8 mouse cellular contexts compared by ENCODE assay signal in the genomic region with DNA sequence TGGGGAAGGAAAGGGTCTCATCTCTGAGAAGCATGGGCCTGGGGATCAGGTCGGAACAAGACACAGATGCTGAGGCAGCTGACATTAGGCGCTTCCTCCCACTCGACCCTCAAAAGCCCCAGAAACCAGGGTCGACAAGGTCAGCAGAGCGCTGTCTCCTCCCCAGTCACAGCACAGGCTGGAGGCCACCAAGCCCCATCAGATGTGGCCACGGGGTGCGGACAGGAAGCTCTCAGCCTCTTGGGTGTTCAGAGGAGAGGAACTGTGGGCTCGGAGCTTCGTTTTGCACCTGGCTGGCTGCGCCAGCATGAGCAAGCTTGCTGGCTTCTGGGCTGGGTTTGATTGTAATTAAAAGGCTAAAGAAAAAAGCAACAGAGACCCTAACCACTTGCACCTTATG. TPM values are rescaled to one million over a fixed set of nuclear protein-coding genes. Genes with fewer than 3 reads are reported as not detected.
DNase-seq lines count a peak whose midpoint lies in the region; ATAC-seq lines count a peak whose summit lies in the region.

No protein-coding gene starts in this region.

- intact Hi-C loops in gastrocnemius, postnatal 36 days (cut with DNase I), result no loop called here

- H3K27ac ChIP-seq in forebrain, embryonic 10.5 days, result peak overlapping the region; percentile 40
- no peak overlapping the region for H3K27ac ChIP-seq in forebrain, embryonic 13.5 days
- peak overlapping the region; percentile 51; the same call in 1 of the 2 replicates for H3K27ac ChIP-seq in lung, embryonic 15.5 days
- peak overlapping the region; percentile 20; the same call in 1 of the 2 replicates for H3K27ac ChIP-seq in intestine, embryonic 16.5 days (ENCODE audit: low read length)

- H3K36me3 ChIP-seq in forebrain, embryonic 10.5 days (replicated peaks), result 0 out of 2 replicates have a peak, but pooled peaks cover 8% of the 10 kb centered on the region
- H3K36me3 ChIP-seq in forebrain, embryonic 13.5 days (ENCODE audit: poor library complexity, severe bottlenecking), result no peaks in the 10 kb centered on the region
- 0 out of 2 replicates have a peak, but pooled peaks cover 3% of the 10 kb centered on the region for H3K36me3 ChIP-seq in lung, embryonic 15.5 days
- H3K36me3 ChIP-seq in intestine, embryonic 16.5 days (ENCODE audit: control insufficient read depth, insufficient read depth, low read length), result 0 out of 2 replicates have a peak, but pooled peaks cover 2% of the 10 kb centered on the region

- no peak for DNase-seq in forebrain, embryonic 10.5 days (ENCODE audit: extremely low spot score, low spot score)
- no peak for DNase-seq in lung, postnatal 14 days
- DNase-seq in spleen, postnatal 36 days (ENCODE audit: low spot score in 2 of 2), result peak; percentile 75 to 76
- no peak for DNase-seq in layer of hippocampus, adult 8-10 months (ENCODE audit: low spot score in 2 of 2)
- DNase-seq in gastrocnemius, postnatal 36 days, result no peak

- H3K27me3 ChIP-seq in forebrain, embryonic 10.5 days (ENCODE audit: poor library complexity, severe bottlenecking), result 0 out of 2 replicates have a peak, but pooled peaks cover 6% of the 10 kb centered on the region
- H3K27me3 ChIP-seq in forebrain, embryonic 13.5 days, result no peaks in the 10 kb centered on the region
- no peaks in the 10 kb centered on the region for H3K27me3 ChIP-seq in lung, embryonic 15.5 days
- H3K27me3 ChIP-seq in intestine, embryonic 16.5 days (replicated peaks; ENCODE audit: control insufficient read depth, insufficient read depth, low read length), result no peaks in the 10 kb centered on the region

- peaks cover 65% of the 10 kb centered on the region for H3K4me1 ChIP-seq in forebrain, embryonic 10.5 days
- H3K4me1 ChIP-seq in forebrain, embryonic 13.5 days, result peaks cover 27% of the 10 kb centered on the region
- peaks cover 57% of the 10 kb centered on the region for H3K4me1 ChIP-seq in lung, embryonic 15.5 days
- H3K4me1 ChIP-seq in intestine, embryonic 16.5 days (ENCODE audit: control insufficient read depth, insufficient read depth, low read length), result peaks cover 31% of the 10 kb centered on the region

- ATAC-seq in forebrain, embryonic 13.5 days, result no peak
- ATAC-seq in lung, embryonic 15.5 days (ENCODE audit: borderline replicate concordance, extremely low read depth, low FRiP score, low TSS enrichment), result no peak
- no peak for ATAC-seq in intestine, embryonic 16.5 days

- 55% methylated on average over 10 of the region's 10 CpGs for WGBS in forebrain, embryonic 10.5 days
- WGBS in forebrain, embryonic 13.5 days, result 55% methylated on average over 10 of the region's 10 CpGs
- WGBS in lung, embryonic 15.5 days, result 48% methylated on average over 10 of the region's 10 CpGs
- 51% methylated on average over 10 of the region's 10 CpGs for WGBS in intestine, embryonic 16.5 days

- H3K4me3 ChIP-seq in forebrain, embryonic 10.5 days, result no peak overlapping the region
- no peak overlapping the region for H3K4me3 ChIP-seq in forebrain, embryonic 13.5 days
- no peak overlapping the region for H3K4me3 ChIP-seq in lung, embryonic 15.5 days
- H3K4me3 ChIP-seq in intestine, embryonic 16.5 days (ENCODE audit: low read length), result no peak overlapping the region

- no peak overlapping the region for H3K4me2 ChIP-seq in forebrain, embryonic 13.5 days
- H3K4me2 ChIP-seq in lung, embryonic 15.5 days, result no peak overlapping the region
- H3K4me2 ChIP-seq in intestine, embryonic 16.5 days (ENCODE audit: low read depth, low read length), result no peak overlapping the region

- no peaks in the 10 kb centered on the region for H3K9me3 ChIP-seq in forebrain, embryonic 10.5 days
- H3K9me3 ChIP-seq in forebrain, embryonic 13.5 days (replicated peaks), result no peaks in the 10 kb centered on the region
- no peaks in the 10 kb centered on the region for H3K9me3 ChIP-seq in lung, embryonic 15.5 days
- no peaks in the 10 kb centered on the region for H3K9me3 ChIP-seq in intestine, embryonic 16.5 days (ENCODE audit: control insufficient read depth, low read length)

- H3K9ac ChIP-seq in forebrain, embryonic 13.5 days, result no peak overlapping the region
- H3K9ac ChIP-seq in lung, embryonic 15.5 days, result 0 out of 2 replicates have a peak overlapping the region, but pooled peaks have one; percentile 8
- H3K9ac ChIP-seq in intestine, embryonic 16.5 days (ENCODE audit: low read depth, low read length), result no peak overlapping the region

RNA-seq across cellular contexts. Expression of a gene that starts 13.5 kb away (rescaled TPM):
- polyA plus RNA-seq in forebrain, embryonic 10.5 days (2016; fragmentation: Nextera tagmentation; extraction: Ambion mirVana), result 9.6 and 11.8 TPM in 2 replicates
- 2.6 and 2.7 TPM in 2 replicates for polyA plus RNA-seq in forebrain, embryonic 13.5 days (2015; fragmentation: Nextera tagmentation; extraction: Ambion mirVana)
- 21.8 and 24.9 TPM in 2 replicates for polyA plus RNA-seq in lung, embryonic 15.5 days (2015; fragmentation: Nextera tagmentation; extraction: Ambion mirVana)
- polyA plus RNA-seq in intestine, embryonic 16.5 days (2015; fragmentation: Nextera tagmentation; extraction: Ambion mirVana), result 19.0 and 19.6 TPM in 2 replicates
- total RNA-seq in layer of hippocampus, adult 8-10 months (2022), result 1 to 10 TPM; 1.9 to 4.8 (median 3.0) TPM
- total RNA-seq in gastrocnemius, postnatal 36 days (2021), result 1 to 10 TPM; 4.0 to 6.1 TPM

RNA-seq across cellular contexts. Expression of a gene that starts 50.3 kb away (rescaled TPM):
- polyA plus RNA-seq in forebrain, embryonic 10.5 days (2016; fragmentation: Nextera tagmentation; extraction: Ambion mirVana), result 2.3 and 2.8 TPM in 2 replicates
- 1.6 TPM in 2 replicates for polyA plus RNA-seq in forebrain, embryonic 13.5 days (2015; fragmentation: Nextera tagmentation; extraction: Ambion mirVana)
- polyA plus RNA-seq in lung, embryonic 15.5 days (2015; fragmentation: Nextera tagmentation; extraction: Ambion mirVana), result 3.0 and 3.3 TPM in 2 replicates
- polyA plus RNA-seq in intestine, embryonic 16.5 days (2015; fragmentation: Nextera tagmentation; extraction: Ambion mirVana), result 1.3 and 1.5 TPM in 2 replicates
- total RNA-seq in layer of hippocampus, adult 8-10 months (2022), result 10 to 100 TPM; 24.6 to 31.4 (median 28.1) TPM
- total RNA-seq in gastrocnemius, postnatal 36 days (2021), result 1 to 10 TPM; 3.1 to 3.8 TPM

Comparison
In these comparisons a context has a peak if more than half of its experiments do, and no peak if none do; other contexts are left out.
1. DNase-seq: peak in spleen, postnatal 36 days (2 of 2); none in forebrain, embryonic 10.5 days (single experiment), lung, postnatal 14 days (single experiment), layer of hippocampus, adult 8-10 months (0 of 2) and gastrocnemius, postnatal 36 days (0 of 2).